Mouse (Mus musculus): Measurements from ENCODE around the gene Gm3072. TPM values are rescaled to one million over a fixed set of nuclear protein-coding genes. Genes with fewer than 3 reads are reported as not detected.

Gm3072 gene
- polyA plus RNA-seq, 1 experiment = not detected

Other genes with a start within 250 kb of the Gm3072 start
- gene Gm7945, start 238.2 kb downstream of the Gm3072 start, polyA plus RNA-seq (2011; ENCODE audit: insufficient read depth, insufficient read length, low read depth, missing spikeins) = not detected in 2 replicates
- gene Gm6482, start 216.3 kb downstream of the Gm3072 start, polyA plus RNA-seq (2011; ENCODE audit: insufficient read depth, insufficient read length, low read depth, missing spikeins) = not detected in 2 replicates
- gene Gm7954, start 171.1 kb downstream of the Gm3072 start, polyA plus RNA-seq (2011; ENCODE audit: insufficient read depth, insufficient read length, low read depth, missing spikeins) = not detected in 2 replicates
- gene Gm3486, start 135.1 kb downstream of the Gm3072 start, polyA plus RNA-seq (2011; ENCODE audit: insufficient read depth, insufficient read length, low read depth, missing spikeins) = not detected in 2 replicates
- gene Gm7970, start 69.0 kb downstream of the Gm3072 start, polyA plus RNA-seq (2011; ENCODE audit: insufficient read depth, insufficient read length, low read depth, missing spikeins) = not detected in 2 replicates
- gene 1700049E17Rik2, start 51.4 kb downstream of the Gm3072 start, polyA plus RNA-seq (2011; ENCODE audit: insufficient read depth, insufficient read length, low read depth, missing spikeins) = not detected in 2 replicates
- gene Gm3676, start 21.9 kb upstream of the Gm3072 start, polyA plus RNA-seq (2011; ENCODE audit: insufficient read depth, insufficient read length, low read depth, missing spikeins) = not detected in 2 replicates
- not detected in 2 replicates for gene Gm8068, start 77.3 kb upstream of the Gm3072 start, polyA plus RNA-seq (2011; ENCODE audit: insufficient read depth, insufficient read length, low read depth, missing spikeins)
- not detected in 2 replicates for gene Gm7929, start 126.0 kb upstream of the Gm3072 start, polyA plus RNA-seq (2011; ENCODE audit: insufficient read depth, insufficient read length, low read depth, missing spikeins)
- gene Gm47189, start 147.8 kb upstream of the Gm3072 start, polyA plus RNA-seq (2011; ENCODE audit: insufficient read depth, insufficient read length, low read depth, missing spikeins) = not detected in 2 replicates